Mouse (Mus musculus) ES-Bruce4 (cell line): Measurements from ENCODE around the gene Ercc4. TPM values are rescaled to one million over a fixed set of nuclear protein-coding genes. Genes with fewer than 3 reads are reported as not detected.

Experiments
- H3K27ac ChIP-seq: 2 replicates; pipeline ENCODE4 v1.5.1; 2012; ENCODE audit warnings: low read length, inconsistent platforms; ENCODE audit not compliant: insufficient read depth
- H3K27me3 ChIP-seq: 2 replicates; pipeline ENCODE4 v1.6.1; 2012; ENCODE audit warnings: mild to moderate bottlenecking, low read length, inconsistent platforms; ENCODE audit not compliant: control insufficient read depth, poor library complexity, insufficient read depth, severe bottlenecking
- H3K36me3 ChIP-seq: 2 replicates; pipeline ENCODE4 v1.6.1; 2012; ENCODE audit warnings: inconsistent platforms, mild to moderate bottlenecking, low read length, moderate library complexity; ENCODE audit not compliant: control insufficient read depth, poor library complexity, insufficient read depth, severe bottlenecking
- H3K4me1 ChIP-seq: one replicate; pipeline ENCODE4 v1.8.1; 2011; ENCODE audit warnings: low read length; ENCODE audit not compliant: control insufficient read depth, insufficient read depth
- H3K4me3 ChIP-seq: 2 replicates; pipeline ENCODE4 v1.5.1; 2011; ENCODE audit warnings: low read depth, mild to moderate bottlenecking, low read length
- H3K9ac ChIP-seq: 2 replicates; pipeline ENCODE4 v1.6.1; 2012; ENCODE audit warnings: low read depth, mild to moderate bottlenecking, inconsistent platforms; ENCODE audit not compliant: poor library complexity, severe bottlenecking
- H3K9me3 ChIP-seq: replicated peaks from 2 replicates; pipeline ENCODE4 v1.6.1; 2012; ENCODE audit warnings: mild to moderate bottlenecking, low read length, inconsistent platforms; ENCODE audit not compliant: control insufficient read depth, poor library complexity, insufficient read depth, severe bottlenecking
- CTCF ChIP-seq: IDR thresholded peaks from one replicate; pipeline ENCODE4 v1.8.1; 2011; ENCODE audit warnings: low read depth, low read length
- EP300 ChIP-seq: IDR thresholded peaks from 2 replicates; pipeline ENCODE4 v1.6.1; 2011; ENCODE audit warnings: low read depth, low read length; ENCODE audit not compliant: insufficient read depth
- POLR2A ChIP-seq: IDR thresholded peaks from one replicate; pipeline ENCODE4 v1.8.1; 2011; ENCODE audit warnings: low read length; ENCODE audit not compliant: insufficient read depth
- polyA plus RNA-seq: library from polyadenylated mRNA; stranded (reverse); fragments of >200 nt; gene quantifications from 2 replicates; pipeline ENCODE4 v1.2.4, GENCODE M21; 2011; ENCODE audit warnings: low read depth; ENCODE audit not compliant: missing spikeins, insufficient read depth, insufficient read length

Ercc4 gene
- polyA plus RNA-seq, 1 experiment, result 12.4 TPM

DNA sequence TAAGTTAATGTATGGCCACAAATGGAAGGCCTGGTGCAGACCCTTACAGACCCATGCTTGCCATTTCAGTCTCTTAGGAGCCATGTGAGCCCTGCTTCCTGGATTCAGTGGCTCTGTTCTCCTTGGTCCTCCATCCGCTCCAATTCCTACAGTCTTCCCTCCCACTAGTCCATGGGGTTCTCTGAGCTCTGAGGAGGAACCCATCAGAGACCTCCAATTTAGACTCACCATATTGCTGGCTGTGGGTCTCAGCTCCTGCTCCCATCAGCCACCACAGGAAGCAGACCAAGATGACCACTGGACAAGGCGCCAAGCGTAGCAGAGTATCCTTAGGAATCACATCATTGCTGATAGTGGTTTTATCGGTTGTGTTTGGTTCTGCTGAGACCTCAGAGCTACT is 43.7 kb downstream of the Ercc4 start:
- Histone ChIP-seq H3K4me3 (no peak overlapping the region), H3K27me3 (no peaks in the 10 kb centered on the region), H3K9ac (no peak overlapping the region), H3K27ac (no peak overlapping the region), H3K4me1 (peaks cover 2% of the 10 kb centered on the region), H3K36me3 (0 out of 2 replicates have a peak, but pooled peaks cover 4% of the 10 kb centered on the region), H3K9me3 (no peaks in the 10 kb centered on the region)
- TF ChIP-seq CTCF (no peak), POLR2A (no peak), EP300 (no peak)

DNA sequence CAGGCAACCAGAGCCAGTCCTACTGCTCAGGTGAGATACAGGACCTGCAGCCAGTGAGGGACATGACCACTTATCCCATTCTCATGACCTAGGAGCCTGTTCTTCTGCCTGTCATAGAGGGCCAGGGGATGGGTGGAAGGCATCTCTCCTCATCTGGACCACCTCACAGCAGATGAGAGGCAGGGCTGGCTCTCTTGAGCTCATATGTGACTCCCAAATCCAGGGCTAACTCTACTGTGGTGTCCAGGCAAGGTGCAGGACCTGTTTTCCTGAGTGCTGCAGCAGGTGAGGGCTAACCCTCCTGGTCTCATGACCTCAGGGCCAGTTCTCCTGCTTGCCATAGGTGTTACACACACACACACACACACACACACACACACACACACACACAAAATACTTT is 44.9 kb downstream of the Ercc4 start:
- H3K4me1 ChIP-seq, result peaks cover 2% of the 10 kb centered on the region
- TF ChIP-seq CTCF (no peak), POLR2A (no peak), EP300 (no peak)
- H3K4me3 ChIP-seq, result no peak overlapping the region
- H3K9me3 ChIP-seq, result no peaks in the 10 kb centered on the region
- H3K27me3 ChIP-seq, result no peaks in the 10 kb centered on the region
- no peak overlapping the region for H3K9ac ChIP-seq
- 0 out of 2 replicates have a peak, but pooled peaks cover 2% of the 10 kb centered on the region for H3K36me3 ChIP-seq
- no peak overlapping the region for H3K27ac ChIP-seq

DNA sequence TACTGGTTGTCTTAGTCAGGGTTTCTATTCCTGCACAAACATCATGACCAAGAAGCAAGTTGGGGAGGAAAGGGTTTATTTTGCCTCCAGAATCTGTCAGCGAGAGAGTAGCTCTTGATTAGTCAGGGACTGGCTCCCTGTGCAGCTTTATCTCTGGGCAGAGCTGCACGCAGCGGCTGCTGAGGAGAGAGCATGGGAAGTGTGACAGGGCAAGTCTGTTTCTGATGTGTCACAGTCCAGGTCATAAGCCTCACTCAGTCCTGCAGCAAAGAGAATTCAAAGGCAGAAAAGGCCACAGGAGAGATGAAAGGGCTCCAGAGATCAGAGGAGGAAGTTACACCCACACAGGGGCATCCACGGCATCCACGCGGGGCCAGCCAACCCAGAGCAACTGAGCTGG is 47.8 kb downstream of the Ercc4 start:
- peaks cover 2% of the 10 kb centered on the region for H3K4me1 ChIP-seq
- TF ChIP-seq EP300 (no peak), CTCF (no peak), POLR2A (no peak)
- H3K36me3 ChIP-seq, result no peaks in the 10 kb centered on the region
- H3K9me3 ChIP-seq, result no peaks in the 10 kb centered on the region
- no peak overlapping the region for H3K9ac ChIP-seq
- H3K4me3 ChIP-seq, result no peak overlapping the region
- no peaks in the 10 kb centered on the region for H3K27me3 ChIP-seq
- H3K27ac ChIP-seq, result no peak overlapping the region

DNA sequence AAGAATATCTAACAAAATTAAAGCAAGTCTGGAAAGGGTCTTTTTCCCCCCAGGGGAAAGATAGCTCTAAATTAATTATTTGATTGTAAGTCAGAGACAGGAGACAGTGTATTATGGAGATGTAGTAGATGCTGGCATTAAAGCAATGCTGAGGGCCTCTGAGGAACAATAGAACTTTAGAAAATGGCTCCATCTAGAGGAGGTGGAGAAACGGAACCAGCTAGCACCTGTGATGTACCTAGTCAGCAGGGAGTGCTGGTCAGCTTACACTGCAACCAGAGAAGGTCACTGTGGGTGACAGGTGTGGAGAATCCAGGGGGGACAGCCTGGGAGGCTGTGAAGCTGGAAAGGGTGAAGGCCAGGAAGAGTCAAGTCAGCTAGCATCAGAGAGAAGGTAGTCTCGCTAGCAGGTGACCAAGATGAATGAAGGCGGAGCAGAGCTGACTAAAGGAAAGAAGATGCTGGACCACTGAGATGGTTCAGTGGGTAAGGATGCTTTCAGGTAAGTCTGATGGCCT is 48.7 kb downstream of the Ercc4 start:
- Histone ChIP-seq H3K27ac (no peak overlapping the region), H3K9me3 (no peaks in the 10 kb centered on the region), H3K4me3 (no peak overlapping the region), H3K9ac (no peak overlapping the region), H3K27me3 (no peaks in the 10 kb centered on the region), H3K36me3 (no peaks in the 10 kb centered on the region), H3K4me1 (peaks cover 2% of the 10 kb centered on the region)
- no peak for TF ChIP-seq EP300
- TF ChIP-seq CTCF, result peak; percentile 31

DNA sequence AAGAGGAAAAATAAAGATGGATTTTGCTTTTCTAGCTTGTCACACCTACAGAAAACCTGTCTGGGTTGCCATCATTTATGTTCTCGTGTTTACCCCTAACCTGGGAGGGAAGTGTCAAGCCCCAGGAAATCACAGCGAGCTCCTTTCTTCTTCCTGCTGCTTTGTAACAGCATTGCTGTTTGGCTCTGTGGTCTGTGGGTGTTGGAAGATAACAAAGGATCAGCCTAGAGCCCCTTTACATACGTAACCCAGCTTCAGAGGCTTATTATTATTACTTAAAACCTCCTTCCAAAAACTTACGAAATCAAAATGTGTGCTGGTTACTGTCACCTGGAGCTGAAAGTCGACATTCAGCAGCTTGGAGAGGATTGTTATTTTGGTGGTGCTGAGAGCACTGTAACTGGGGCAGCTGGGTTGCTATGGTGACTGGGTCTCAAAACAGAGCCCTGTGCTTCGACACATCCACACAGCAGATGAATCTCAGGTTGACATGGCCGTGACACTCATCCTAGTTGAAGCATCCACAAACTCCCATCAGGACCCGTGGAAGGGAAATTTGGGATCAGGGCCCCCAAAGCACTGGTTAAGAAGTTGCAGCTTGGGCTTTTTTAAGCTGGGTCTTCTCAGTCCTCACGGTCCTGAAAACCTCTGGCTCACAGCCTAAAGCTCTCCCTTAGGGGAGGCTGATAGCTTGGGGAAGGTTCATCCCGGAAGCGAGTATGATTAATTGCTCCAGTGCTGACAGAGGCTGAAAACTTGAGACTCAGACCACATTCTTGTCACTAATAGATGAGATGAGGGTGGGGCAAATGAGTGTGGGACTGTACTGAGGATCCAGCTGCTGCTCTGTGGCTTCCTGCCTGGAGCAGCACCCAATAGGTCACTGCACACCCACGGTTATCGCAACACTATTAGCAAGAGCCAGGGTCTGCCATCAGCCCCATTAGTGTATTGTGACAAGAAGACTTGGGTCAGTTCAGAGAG is 49.7 kb downstream of the Ercc4 start:
- Histone ChIP-seq H3K9ac (no peak overlapping the region), H3K4me1 (peaks cover 2% of the 10 kb centered on the region), H3K27ac (no peak overlapping the region), H3K36me3 (no peaks in the 10 kb centered on the region), H3K4me3 (no peak overlapping the region), H3K27me3 (no peaks in the 10 kb centered on the region), H3K9me3 (no peaks in the 10 kb centered on the region)
- TF ChIP-seq POLR2A (no peak), EP300 (no peak), CTCF (no peak)
